Mouse (Mus musculus) small intestine, adult 2 months (tissue): ENCODE measurements at regions not wholly inside any gene's neighbourhood (a gene's known extent, or its start where the extent isn't known, plus 50 kb on each side); places are given as distances from the start of the nearest gene placed in this dataset.

Experiments used
- CTCF ChIP-seq: fragments of 200-500 bp; IDR thresholded peaks from 2 replicates; pipeline ENCODE4 v1.5.1; 2012; ENCODE audit warnings: low read depth, mild to moderate bottlenecking, control low read depth, inconsistent platforms, low read length, moderate library complexity, mixed read lengths; ENCODE audit not compliant: insufficient replicate concordance, insufficient read length; ENCODE audit errors: extremely low read depth
- POLR2A ChIP-seq: fragments of 200-500 bp; IDR thresholded peaks from 2 replicates; pipeline ENCODE4 v1.6.1; 2012; ENCODE audit warnings: low read depth, mild to moderate bottlenecking, control low read depth, inconsistent platforms, low read length, moderate library complexity

DNA sequence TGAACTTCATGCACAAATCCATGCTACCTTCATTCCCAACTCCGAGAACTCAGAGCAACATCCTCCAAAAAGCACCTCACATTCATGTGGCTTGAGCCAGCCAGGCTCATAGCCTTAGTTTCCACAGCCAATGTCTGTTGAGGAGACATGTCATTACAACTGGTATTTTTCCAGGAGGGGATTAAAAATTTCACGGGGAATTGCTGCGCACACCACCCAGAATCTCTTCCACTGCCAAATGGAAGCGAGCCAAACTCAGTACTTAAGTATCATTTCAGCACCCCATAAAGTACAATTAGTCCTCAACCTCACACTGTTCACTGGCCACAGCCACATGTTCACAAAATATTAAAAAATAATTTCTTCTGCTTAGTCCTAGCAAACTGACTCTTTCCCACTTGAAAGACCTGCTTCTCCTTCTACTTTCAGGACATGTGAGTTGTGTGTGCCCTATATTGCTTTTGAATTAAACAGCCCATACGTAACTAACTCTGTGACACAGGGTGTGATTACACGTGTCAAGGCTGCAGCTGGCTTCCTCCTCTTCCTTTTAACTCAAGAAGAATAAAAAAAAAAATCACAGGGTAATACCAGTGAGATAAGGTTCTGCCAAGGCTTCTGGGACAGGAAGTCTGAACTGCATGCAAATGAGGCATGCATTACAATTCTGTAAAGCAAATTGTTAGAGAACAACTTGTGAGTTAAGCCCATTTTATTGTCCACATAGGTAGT, 157.8 kb downstream of the Cox18 start:
- TF ChIP-seq CTCF (no peak), POLR2A (no peak)
